Mouse (Mus musculus) forebrain, embryonic 16.5 days (tissue): ENCODE results near the gene BC005624. TPM values are rescaled to one million over a fixed set of nuclear protein-coding genes. Genes with fewer than 3 reads are reported as not detected.

Source experiments
- ATAC-seq: fragments of 200-750 bp; cut with Nextera tagmentation; 2 replicates; pipeline ENCODE4 v1.8.0; 2017; ENCODE audit warnings: mild to moderate bottlenecking, moderate library complexity
- H3K27ac ChIP-seq: fragments of 300-500 bp; sonication (generic); 2 replicates; pipeline ENCODE4 v1.5.1; 2014; ENCODE audit warnings: low read length, control low read depth
- H3K27me3 ChIP-seq: fragments of 300-500 bp; sonication (generic); replicated peaks from 2 replicates; pipeline ENCODE4 v1.6.1; 2014; ENCODE audit warnings: low read length; ENCODE audit not compliant: control insufficient read depth, insufficient read depth
- H3K36me3 ChIP-seq: fragments of 300-500 bp; sonication (generic); 2 replicates; pipeline ENCODE4 v1.6.1; 2014; ENCODE audit not compliant: control insufficient read depth, insufficient read depth
- H3K4me1 ChIP-seq: fragments of 300-500 bp; sonication (generic); replicated peaks from 2 replicates; pipeline ENCODE4 v1.6.1; 2014; ENCODE audit warnings: low read length; ENCODE audit not compliant: control insufficient read depth, insufficient read depth
- H3K4me2 ChIP-seq: fragments of 300-500 bp; sonication (generic); 2 replicates; pipeline ENCODE4 v1.6.1; 2014; ENCODE audit warnings: mild to moderate bottlenecking, low read length, control low read depth
- H3K4me3 ChIP-seq: fragments of 300-500 bp; sonication (generic); replicated peaks from 2 replicates; pipeline ENCODE4 v1.5.1; 2014; ENCODE audit warnings: mild to moderate bottlenecking, low read length, control low read depth
- H3K9ac ChIP-seq: fragments of 300-500 bp; sonication (generic); replicated peaks from 2 replicates; pipeline ENCODE4 v1.6.1; 2014; ENCODE audit warnings: low read depth, low read length, control low read depth
- H3K9me3 ChIP-seq: fragments of 300-500 bp; sonication (generic); 2 replicates; pipeline ENCODE4 v1.6.1; 2016; ENCODE audit warnings: low read length; ENCODE audit not compliant: control insufficient read depth
- WGBS: fragments of 180-500 bp; shearing (Covaris S2); extraction: QIAGEN DNeasy Blood & Tissue Kit; methylation state at CpG from one replicate; pipeline ENCODE4 v1.1.7; 2014; 5-methylcytosine and 5-hydroxymethylcytosine counted together
- polyA plus RNA-seq: library from polyadenylated mRNA; unstranded; fragments of >200 nt; fragmentation: Nextera tagmentation; extraction: Ambion mirVana; gene quantifications from 2 replicates; pipeline ENCODE4 v1.2.1, GENCODE M21; 2015

The BC005624 gene
- polyA plus RNA-seq, 1 experiment from 2014 or later = 93.5 TPM

DNA sequence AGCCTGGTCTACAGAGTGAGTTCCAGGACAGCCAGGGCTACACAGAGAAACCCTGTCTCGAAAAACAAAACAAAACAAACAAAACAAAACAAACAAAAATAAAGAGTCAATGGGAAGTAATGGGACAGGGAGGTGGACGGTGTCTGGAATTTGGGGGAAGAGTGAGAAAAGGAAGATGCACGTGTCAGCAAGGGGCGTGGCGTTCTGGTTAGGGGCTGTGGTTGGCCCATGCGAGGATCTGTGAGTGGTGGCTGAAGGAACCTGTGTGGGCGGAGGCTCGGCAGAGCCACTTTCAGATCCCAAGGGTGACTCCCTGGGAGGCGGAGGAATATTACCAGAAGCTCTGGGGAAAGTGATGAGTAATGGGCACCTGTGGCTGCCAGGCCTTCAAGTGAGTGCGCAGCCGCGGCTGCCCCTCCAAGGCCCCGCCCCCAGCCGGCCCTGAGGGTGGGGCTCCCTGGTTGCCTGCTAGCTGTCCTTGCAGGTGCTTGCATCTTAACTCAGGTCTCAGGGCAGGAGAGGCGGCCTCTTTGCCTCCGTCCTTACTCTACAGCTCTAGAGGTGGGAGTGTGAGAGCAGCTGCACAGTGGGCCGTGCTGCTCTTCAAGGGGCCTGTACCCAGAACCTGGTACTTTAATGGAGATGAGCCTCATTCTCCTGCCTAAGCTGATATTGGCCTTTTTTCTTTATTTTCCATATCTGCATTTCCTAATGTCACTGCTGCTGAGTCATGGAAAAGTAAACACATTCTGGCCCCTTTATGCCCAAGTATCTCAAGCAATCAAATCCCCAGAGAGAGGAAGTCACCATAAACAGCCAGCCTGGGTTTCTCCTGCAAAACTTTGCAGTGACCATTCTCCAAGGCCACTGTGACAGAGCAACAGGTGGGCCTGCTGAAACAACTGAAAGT, 3.4 kb upstream of the BC005624 start:
- Histone ChIP-seq H3K4me1 (peaks cover 15% of the 10 kb centered on the region), H3K27ac (no peak overlapping the region), H3K4me3 (no peak overlapping the region), H3K27me3 (no peaks in the 10 kb centered on the region), H3K4me2 (no peak overlapping the region), H3K9ac (no peak overlapping the region), H3K36me3 (no peaks in the 10 kb centered on the region), H3K9me3 (no peaks in the 10 kb centered on the region)
- 25% methylated on average over 17 of the region's 17 CpGs for WGBS
- ATAC-seq = no peak

GRCm38 (mm10) chr2:30983024-30983423, 1.0 kb upstream of the BC005624 start:
- Histone ChIP-seq H3K4me1 (peaks cover 15% of the 10 kb centered on the region), H3K9ac (no peak overlapping the region), H3K27me3 (no peaks in the 10 kb centered on the region), H3K9me3 (no peaks in the 10 kb centered on the region), H3K36me3 (peaks cover 4% of the 10 kb centered on the region; the same call in 1 of the 2 replicates), H3K4me3 (peak overlapping the region; percentile 88), H3K4me2 (peak overlapping the region; percentile 58), H3K27ac (no peak overlapping the region)
- WGBS = 55% methylated on average over 7 of the region's 7 CpGs
- ATAC-seq = no peak

- peak within 1 kb of the TSS; percentile 75 for H3K27ac ChIP-seq
- 2% methylated on average over 59 of the region's 59 CpGs for WGBS
- no peaks in the 10 kb centered on the region for H3K9me3 ChIP-seq
- peaks cover 23% of the 10 kb centered on the region for H3K4me1 ChIP-seq
- H3K9ac ChIP-seq = peak within 1 kb of the TSS; percentile 96
- H3K36me3 ChIP-seq = peaks cover 4% of the 10 kb centered on the region
- peak within 1 kb of the TSS; percentile 100 for H3K4me3 ChIP-seq
- peak within 1 kb of the TSS; percentile 96 for H3K4me2 ChIP-seq
- H3K27me3 ChIP-seq = no peaks in the 10 kb centered on the region
- ATAC-seq = peak; percentile 97
Measured at GRCm38 (mm10) chr2:30967352-30968327, 14.4 kb downstream of the BC005624 start, which contains the start of gene Tor1a. Tor1a (minus strand) TSS chr2:30967933.

- Histone ChIP-seq H3K27ac (no peak overlapping the region; the same call in 1 of the 2 replicates), H3K4me1 (peaks cover 23% of the 10 kb centered on the region), H3K27me3 (no peaks in the 10 kb centered on the region), H3K4me2 (peak overlapping the region; percentile 96), H3K9me3 (no peaks in the 10 kb centered on the region), H3K36me3 (peaks cover 10% of the 10 kb centered on the region), H3K9ac (peak overlapping the region; percentile 96), H3K4me3 (peak overlapping the region; percentile 100)
- no peak for ATAC-seq
- 21% methylated on average over 16 of the region's 16 CpGs for WGBS
Measured at GRCm38 (mm10) chr2:30966826-30967225, 15.2 kb downstream of the BC005624 start.

GRCm38 (mm10) chr2:30965627-30966026, 16.4 kb downstream of the BC005624 start:
- WGBS = 95% methylated on average over 8 of the region's 8 CpGs
- no peak for ATAC-seq
- Histone ChIP-seq H3K4me3 (no peak overlapping the region), H3K4me2 (no peak overlapping the region), H3K9me3 (no peaks in the 10 kb centered on the region), H3K36me3 (peaks cover 13% of the 10 kb centered on the region), H3K9ac (no peak overlapping the region), H3K4me1 (peaks cover 23% of the 10 kb centered on the region), H3K27ac (no peak overlapping the region), H3K27me3 (no peaks in the 10 kb centered on the region)

- WGBS = 89% methylated on average over 11 of the region's 11 CpGs
- Histone ChIP-seq H3K4me3 (no peak overlapping the region), H3K9ac (no peak overlapping the region), H3K27me3 (no peaks in the 10 kb centered on the region), H3K4me2 (no peak overlapping the region), H3K27ac (no peak overlapping the region), H3K9me3 (no peaks in the 10 kb centered on the region), H3K4me1 (peaks cover 23% of the 10 kb centered on the region), H3K36me3 (peaks cover 34% of the 10 kb centered on the region)
- no peak for ATAC-seq
Measured at GRCm38 (mm10) chr2:30962570-30963254, 19.3 kb downstream of the BC005624 start.

- H3K9ac ChIP-seq = no peak overlapping the region
- 41% methylated on average over 5 of the region's 5 CpGs for WGBS
- H3K4me3 ChIP-seq = no peak overlapping the region
- H3K4me2 ChIP-seq = no peak overlapping the region
- H3K4me1 ChIP-seq = peaks cover 5% of the 10 kb centered on the region
- no peaks in the 10 kb centered on the region for H3K9me3 ChIP-seq
- H3K27me3 ChIP-seq = no peaks in the 10 kb centered on the region
- no peak overlapping the region for H3K27ac ChIP-seq
- peaks cover 43% of the 10 kb centered on the region for H3K36me3 ChIP-seq
- no peak for ATAC-seq
Measured at GRCm38 (mm10) chr2:30959856-30960255, 22.1 kb downstream of the BC005624 start.

DNA sequence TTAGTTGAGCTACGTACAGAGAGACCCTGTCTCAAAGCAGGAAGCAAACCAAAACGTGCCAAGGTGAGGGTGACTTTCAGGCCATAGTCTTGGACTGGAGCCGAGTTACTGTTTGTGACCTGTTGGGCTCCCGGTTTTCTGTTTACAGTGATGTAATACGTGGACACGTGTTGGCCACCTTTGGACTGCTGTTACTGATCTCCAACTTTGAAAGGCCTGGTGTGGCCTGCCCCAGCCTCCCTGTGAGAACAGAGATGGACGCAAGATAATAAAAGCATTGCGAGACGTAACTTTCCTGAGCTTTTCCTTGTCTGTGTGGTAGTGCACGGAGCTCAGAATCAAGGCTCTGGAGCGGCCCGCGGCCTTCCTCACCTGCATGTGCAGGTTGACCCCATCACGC, 23.3 kb downstream of the BC005624 start:
- WGBS = 90% methylated on average over 14 of the region's 14 CpGs
- Histone ChIP-seq H3K4me3 (no peak overlapping the region), H3K4me1 (peaks cover 16% of the 10 kb centered on the region), H3K9ac (no peak overlapping the region), H3K36me3 (peaks cover 42% of the 10 kb centered on the region), H3K27ac (no peak overlapping the region), H3K27me3 (no peaks in the 10 kb centered on the region), H3K4me2 (no peak overlapping the region), H3K9me3 (no peaks in the 10 kb centered on the region)
- ATAC-seq = no peak
